Mouse (Mus musculus) hematopoietic stem cell, adult 5-6 weeks (primary cell): Measurements from ENCODE around the gene Armh3. TPM values are rescaled to one million over a fixed set of nuclear protein-coding genes. Genes with fewer than 3 reads are reported as not detected.
"Not testable (repeated sequence)": the region's sequence is repeated elsewhere in the genome, so short reads cannot be mapped to it uniquely, and the experiment has no call there.

Experiments used
- ATAC-seq, 2 experiments: fragments of 125-278 bp in 1 of 2; replicated peaks in 1 of 2; 2 replicates each; pipeline ENCODE4 v1.8.0; 2016 to 2017; ENCODE audit warnings: inconsistent platforms in 2 of 2, mild to moderate bottlenecking in 2 of 2, moderate number of reproducible peaks in 2 of 2, low read depth in 1 of 2, moderate TSS enrichment in 1 of 2; ENCODE audit not compliant: low FRiP score in 2 of 2, poor library complexity in 2 of 2, severe bottlenecking in 2 of 2, insufficient read depth in 1 of 2, low TSS enrichment in 1 of 2
- total RNA-seq: library from RNA; stranded (forward); fragments of 172-1452, 232-1000 nt; gene quantifications from 2 replicates; pipeline ENCODE4 v1.2.3, GENCODE M21; 2017

The Armh3 gene
- total RNA-seq, 1 experiment from 2014 or later: 10.6 TPM

DNA sequence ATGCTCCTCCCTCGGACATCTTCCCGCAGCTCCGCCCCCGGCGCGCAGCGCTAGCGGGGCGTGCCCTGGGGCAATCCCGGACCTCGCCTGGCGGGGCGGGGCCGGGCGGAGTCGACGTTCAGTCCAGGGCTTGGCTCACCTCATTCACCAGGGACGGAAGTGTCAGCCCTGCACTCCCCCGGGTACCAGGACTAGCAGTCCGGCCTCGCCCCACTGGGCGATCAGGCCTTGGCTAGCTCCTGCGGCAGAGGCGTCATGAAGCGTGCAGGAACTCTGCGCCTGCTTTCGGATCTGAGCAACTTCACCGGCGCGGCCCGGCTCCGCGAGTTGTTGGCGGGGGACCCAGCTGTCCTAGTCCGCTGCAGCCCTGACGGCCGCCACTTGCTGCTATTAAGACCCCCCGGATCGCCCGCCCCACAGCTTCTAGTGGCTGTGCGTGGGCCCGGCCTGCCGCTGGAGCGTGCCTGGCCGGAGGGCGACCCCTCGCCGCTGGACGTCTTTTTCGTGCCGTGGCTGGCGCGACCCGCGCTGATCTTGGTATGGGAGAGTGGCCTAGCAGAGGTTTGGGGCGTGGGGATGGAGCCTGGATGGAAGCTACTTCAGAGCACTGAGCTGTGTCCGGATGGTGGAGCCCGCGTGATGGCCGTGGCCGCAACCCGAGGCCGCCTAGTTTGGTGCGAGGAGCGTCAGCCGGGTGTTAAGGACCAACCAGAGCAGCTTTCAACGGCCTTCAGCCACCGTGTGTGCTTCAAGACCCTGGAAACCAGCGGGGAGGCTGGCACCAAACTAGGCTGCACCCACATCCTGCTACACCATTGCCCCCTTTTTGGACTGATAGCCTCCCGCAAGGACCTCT lies 5.3 kb upstream of the Armh3 start, which contains the start of gene Hps6:
Gene Hps6, plus strand, starts transcription at position 138 of the 856 bp plus-strand sequence.
- ATAC-seq: peak; percentile 82 to 90

DNA sequence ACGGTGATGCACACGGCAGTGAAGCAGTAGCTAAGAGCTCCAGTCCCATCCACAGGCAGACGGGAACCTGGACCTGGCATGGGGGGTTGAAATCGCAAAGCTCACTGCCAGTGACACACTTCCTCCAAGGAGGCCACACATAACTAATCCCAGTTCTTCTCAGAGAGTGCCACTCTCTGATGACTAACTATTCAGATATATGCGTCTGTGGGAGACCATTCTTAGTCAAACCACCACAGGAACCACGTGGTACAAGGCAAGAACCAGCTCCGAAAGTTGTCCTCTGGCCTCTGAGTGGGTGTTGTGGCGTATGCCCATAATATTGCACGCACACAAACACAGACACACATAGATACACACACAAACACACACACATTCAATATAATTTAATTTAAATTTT lies 4.0 kb upstream of the Armh3 start:
- ATAC-seq: no peak

- ATAC-seq: no peak
Observed at GRCm38 (mm10) chr19:45999378-45999777, 1.1 kb upstream of the Armh3 start.

- no peak for ATAC-seq
Observed at GRCm38 (mm10) chr19:45998694-45999217, 468 bp upstream of the Armh3 start.

GRCm38 (mm10) chr19:45997365-45997764 lies 923 bp downstream of the Armh3 start:
- ATAC-seq: no peak

- no peak for ATAC-seq
Observed at GRCm38 (mm10) chr19:45993981-45994737, 4.1 kb downstream of the Armh3 start.

- not testable (repeated sequence) for ATAC-seq
Observed at GRCm38 (mm10) chr19:45993441-45993840, 4.8 kb downstream of the Armh3 start.

- ATAC-seq: no peak
Observed at GRCm38 (mm10) chr19:45991171-45991570, 7.1 kb downstream of the Armh3 start.

DNA sequence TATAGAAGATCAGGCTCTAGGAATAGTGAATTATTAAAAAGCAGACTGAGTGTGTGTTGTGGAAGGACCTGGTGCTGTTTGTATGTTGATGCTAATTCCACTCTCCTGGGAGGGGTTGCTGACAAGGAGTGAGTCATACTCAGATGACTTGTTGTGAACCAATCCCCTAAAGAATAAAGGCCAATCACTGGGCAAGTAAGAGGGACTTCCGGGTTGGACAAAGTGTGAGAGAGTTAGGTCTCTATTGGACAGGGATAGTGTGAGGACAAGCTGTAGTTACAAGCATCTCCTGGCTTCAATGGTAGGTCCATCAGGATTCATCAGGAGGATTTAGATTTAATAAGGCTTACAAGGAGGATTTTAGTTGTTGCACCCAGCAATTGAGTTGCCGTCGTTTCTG lies 10.1 kb downstream of the Armh3 start:
- ATAC-seq: no peak

DNA sequence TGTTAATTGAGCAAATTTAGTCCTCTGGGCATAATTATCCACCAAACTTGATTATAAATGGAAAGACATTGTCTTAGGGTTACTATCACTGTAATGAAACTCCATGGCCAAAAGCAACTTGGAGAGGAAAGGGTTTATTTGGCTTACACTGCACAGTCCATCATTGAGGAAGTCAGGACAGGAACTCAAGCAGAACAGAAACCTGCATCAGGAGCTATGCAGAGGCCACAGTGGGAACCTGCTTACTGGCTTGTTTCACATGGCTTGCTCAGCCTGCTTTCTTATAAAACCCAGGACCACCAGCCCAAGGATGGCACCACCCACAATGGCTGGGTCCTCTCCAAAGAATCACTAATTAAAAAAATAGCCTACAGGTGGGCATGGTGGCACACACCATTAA lies 13.9 kb downstream of the Armh3 start:
- ATAC-seq: 0 out of 4 replicates have a peak, but pooled peaks of 1 of the 2 experiments have one; percentile 17

DNA sequence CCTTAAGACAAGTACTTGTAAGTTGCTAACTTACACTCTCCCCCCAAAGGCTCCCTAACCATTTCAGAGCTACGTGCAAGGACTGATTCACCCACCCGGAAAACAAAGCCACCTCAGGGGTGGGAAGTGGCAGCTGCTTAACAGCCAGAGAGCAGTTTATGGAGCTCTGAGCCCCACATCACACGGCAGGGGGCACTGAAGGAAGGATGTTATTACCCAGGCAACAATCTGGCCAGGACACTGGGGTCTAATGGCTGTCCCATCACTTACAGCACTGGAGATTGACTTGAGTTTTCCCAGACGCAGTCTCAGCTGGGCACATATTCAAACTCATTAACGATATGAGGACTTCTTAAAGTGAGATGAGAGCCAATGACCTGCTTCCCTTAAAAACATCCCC lies 37.5 kb downstream of the Armh3 start:
- no peak for ATAC-seq

DNA sequence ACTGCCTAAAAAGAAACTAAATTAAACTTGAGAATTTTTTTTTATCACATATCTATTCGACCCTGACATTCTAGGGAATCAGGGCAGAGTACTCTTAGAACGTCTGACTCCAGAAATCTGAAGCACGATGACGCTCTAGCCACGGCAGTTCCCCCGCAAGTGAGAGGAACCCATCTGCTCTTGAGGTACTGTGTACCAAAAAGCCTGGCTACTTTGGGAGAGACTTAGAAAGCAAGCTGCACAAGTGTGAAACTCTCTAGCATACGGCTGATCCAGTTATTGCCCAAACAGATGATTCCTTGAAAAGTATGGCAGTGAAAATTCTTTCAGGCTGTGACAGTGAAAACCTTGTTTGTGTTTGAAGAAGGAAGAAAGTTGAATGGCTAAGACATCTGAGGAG lies 41.6 kb downstream of the Armh3 start:
- ATAC-seq: no peak

DNA sequence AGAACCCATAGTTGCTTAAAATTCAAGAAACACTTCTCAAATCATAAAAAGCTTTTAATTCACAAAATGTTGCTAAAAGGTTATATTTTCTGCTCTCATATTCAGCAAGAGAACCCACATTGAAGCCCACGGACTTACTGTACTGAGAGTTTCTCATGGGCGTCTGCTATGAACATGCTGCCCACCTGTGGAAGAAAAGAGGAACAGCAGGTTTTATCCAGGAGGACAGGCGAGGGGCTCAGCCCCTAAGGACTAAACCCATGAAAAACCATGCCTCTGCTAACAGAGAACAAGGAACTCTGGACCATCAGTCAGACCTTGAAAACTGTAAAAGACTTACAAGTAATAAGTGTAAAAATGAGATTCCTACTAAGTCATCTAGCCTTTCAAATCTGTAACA lies 45.0 kb downstream of the Armh3 start:
- peak; percentile 56 to 64; a peak in 1 of 4 replicates for ATAC-seq

GRCm38 (mm10) chr19:45949236-45949635 lies 49.1 kb downstream of the Armh3 start:
- no peak for ATAC-seq

DNA sequence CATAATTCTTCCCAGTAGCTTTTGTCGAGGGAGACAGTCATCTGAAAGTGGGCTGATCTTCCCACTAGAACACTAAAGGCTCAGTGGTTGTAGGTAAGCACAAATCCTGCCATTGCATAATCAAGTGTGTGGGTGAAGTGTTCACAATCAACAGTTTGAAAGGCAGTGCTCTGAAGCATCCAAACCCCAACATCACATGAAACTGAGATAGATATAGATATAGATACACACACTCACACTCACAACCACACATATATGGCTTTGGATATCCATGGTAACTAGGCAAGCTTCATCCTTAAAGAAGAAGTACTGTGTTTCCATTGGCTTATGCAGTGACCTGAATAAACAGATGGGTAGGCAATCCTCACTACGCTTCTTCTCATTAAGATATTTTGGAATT lies 50.5 kb downstream of the Armh3 start:
- no peak for ATAC-seq

DNA sequence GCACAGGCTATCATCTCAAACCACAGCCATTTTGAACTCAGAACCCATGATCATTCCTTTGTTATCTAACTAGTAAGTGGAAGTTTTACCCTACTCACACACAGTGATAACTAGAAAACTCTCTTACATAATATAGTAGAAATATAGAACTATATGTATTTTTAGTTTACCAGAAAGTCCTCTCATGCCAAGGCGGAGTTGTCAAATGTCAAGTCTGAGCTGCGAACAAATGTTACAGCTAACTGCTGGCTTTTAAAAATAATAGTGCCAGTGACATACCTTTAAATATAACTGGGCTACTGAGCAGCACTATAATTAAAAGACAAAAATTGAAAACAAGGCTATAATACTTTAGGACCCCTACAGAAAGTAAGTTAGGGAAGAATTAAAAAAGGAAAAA lies 51.0 kb downstream of the Armh3 start:
- no peak for ATAC-seq

DNA sequence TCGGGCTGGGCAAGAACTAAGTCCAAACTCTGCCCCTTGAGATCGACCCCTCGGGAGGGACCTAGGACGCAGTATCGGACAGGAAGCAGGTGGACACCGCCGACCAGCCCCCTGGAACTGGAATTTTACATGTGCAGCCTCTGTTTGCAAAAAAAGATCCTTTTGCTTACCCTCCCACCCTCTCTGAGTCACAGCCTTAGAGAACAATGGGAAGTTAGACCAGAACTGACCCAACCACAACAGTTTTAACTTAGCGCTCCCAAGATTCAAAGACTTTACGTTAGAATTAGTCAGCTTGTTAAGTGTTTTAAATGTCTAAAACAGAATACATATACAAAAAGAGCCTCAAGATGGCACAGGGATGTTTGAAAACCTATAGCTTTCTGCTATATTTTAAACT lies 51.7 kb downstream of the Armh3 start:
- no peak for ATAC-seq

GRCm38 (mm10) chr19:45945986-45946385 lies 52.3 kb downstream of the Armh3 start:
- ATAC-seq: no peak
